Mouse (Mus musculus) embryonic facial prominence, embryonic 15.5 days (tissue): ENCODE data around the gene Gm10488. TPM values are rescaled to one million over a fixed set of nuclear protein-coding genes. Genes with fewer than 3 reads are reported as not detected.
"Not testable (repeated sequence)": the region's sequence is repeated elsewhere in the genome, so short reads cannot be mapped to it uniquely, and the experiment has no call there.

ENCODE experiments used
- ATAC-seq: fragments of 200-750 bp; cut with Nextera tagmentation; 2 replicates; pipeline ENCODE4 v1.8.0; 2017; ENCODE audit warnings: low read depth, moderate TSS enrichment; ENCODE audit not compliant: insufficient number of reproducible peaks, low FRiP score, low TSS enrichment
- H3K27ac ChIP-seq: fragments of 300-500 bp; sonication (generic); replicated peaks from 2 replicates; pipeline ENCODE4 v1.5.1; 2015; ENCODE audit warnings: mild to moderate bottlenecking, inconsistent platforms
- H3K27me3 ChIP-seq: fragments of 300-500 bp; sonication (generic); 2 replicates; pipeline ENCODE4 v1.6.1; 2015; ENCODE audit warnings: inconsistent platforms
- H3K36me3 ChIP-seq: fragments of 300-500 bp; sonication (generic); 2 replicates; pipeline ENCODE4 v1.6.1; 2015; ENCODE audit warnings: mild to moderate bottlenecking, inconsistent platforms
- H3K4me1 ChIP-seq: fragments of 300-500 bp; sonication (generic); 2 replicates; pipeline ENCODE4 v1.6.1; 2015; ENCODE audit warnings: inconsistent platforms
- H3K4me2 ChIP-seq: fragments of 300-500 bp; sonication (generic); replicated peaks from 2 replicates; pipeline ENCODE4 v1.6.1; 2015; ENCODE audit warnings: mild to moderate bottlenecking, inconsistent platforms
- H3K4me3 ChIP-seq: fragments of 300-500 bp; sonication (generic); replicated peaks from 2 replicates; pipeline ENCODE4 v1.5.1; 2015; ENCODE audit warnings: mild to moderate bottlenecking, inconsistent platforms
- H3K9ac ChIP-seq: fragments of 300-500 bp; sonication (generic); 2 replicates; pipeline ENCODE4 v1.6.1; 2015; ENCODE audit warnings: inconsistent platforms
- H3K9me3 ChIP-seq: fragments of 300-500 bp; sonication (generic); replicated peaks from 2 replicates; pipeline ENCODE4 v1.6.1; 2016; ENCODE audit warnings: inconsistent platforms
- WGBS: fragments of 180-500 bp; shearing (Covaris S2); methylation state at CpG from one replicate; pipeline ENCODE4 v1.1.7; 2015; 5-methylcytosine and 5-hydroxymethylcytosine counted together
- microRNA-seq: library from miRNA; unstranded; fragments of <30 nt; microRNA quantifications from one replicate; pipeline ENCODE4, GENCODE M21; 2016; ENCODE audit warnings: borderline number of aligned reads
- polyA plus RNA-seq: library from polyadenylated mRNA; unstranded; fragments of >200 nt; fragmentation: Nextera tagmentation; extraction: Ambion mirVana; gene quantifications from 2 replicates; pipeline ENCODE4 v1.2.1, GENCODE M21; 2015

The Gm10488 gene
- not detected in 2 replicates for polyA plus RNA-seq

DNA sequence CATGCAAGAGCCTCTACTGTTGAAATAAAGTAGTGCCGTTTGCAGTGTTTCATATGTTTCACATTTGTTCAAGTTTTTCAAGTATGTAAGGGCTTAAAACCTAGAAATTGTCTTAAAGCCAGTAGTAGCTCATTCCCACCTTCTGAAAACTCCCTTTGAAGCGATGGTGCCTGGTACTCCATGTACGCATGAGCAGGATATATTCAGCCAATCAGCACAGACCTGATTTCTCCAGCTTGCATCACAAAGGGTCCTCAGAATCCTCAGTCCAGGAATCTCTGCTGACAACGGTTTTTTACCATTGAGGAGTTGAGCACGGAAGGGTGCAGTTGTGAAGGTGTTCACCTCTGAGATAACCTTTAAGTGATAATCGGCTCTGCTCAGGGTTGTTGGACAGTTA is at the start of gene Gm10488:
Gene Gm10488, plus strand, starts transcription at position 301 of the 400 bp plus-strand sequence.
- H3K4me2 ChIP-seq, H3K9me3 ChIP-seq, H3K9ac ChIP-seq, H3K27me3 ChIP-seq, H3K36me3 ChIP-seq, H3K4me3 ChIP-seq, H3K4me1 ChIP-seq, H3K27ac ChIP-seq, ATAC-seq: not testable (repeated sequence)
- no CpG with 5 or more reads among the region's 6 CpGs for whole genome bisulfite sequencing

Small RNAs within 50 kb of the gene (microRNA-seq; reads per million reads assigned to microRNA genes)
- not detected for gene Gm44298
